Mouse (Mus musculus): Measurements from ENCODE around the gene Trim5.
"Not testable (repeated sequence)": the region's sequence is repeated elsewhere in the genome, so short reads cannot be mapped to it uniquely, and the experiment has no call there.

Gene Trim5

GRCm38 (mm10) chr7:104287576-104288443 lies at the start of gene Trim5:
Trim5 (minus strand) TSS chr7:104288094.
- not testable (repeated sequence) for DNase-seq

- DNase-seq, result not testable (repeated sequence)
Measured at GRCm38 (mm10) chr7:104335547-104335946, 47.7 kb upstream of the Trim5 start.

DNA sequence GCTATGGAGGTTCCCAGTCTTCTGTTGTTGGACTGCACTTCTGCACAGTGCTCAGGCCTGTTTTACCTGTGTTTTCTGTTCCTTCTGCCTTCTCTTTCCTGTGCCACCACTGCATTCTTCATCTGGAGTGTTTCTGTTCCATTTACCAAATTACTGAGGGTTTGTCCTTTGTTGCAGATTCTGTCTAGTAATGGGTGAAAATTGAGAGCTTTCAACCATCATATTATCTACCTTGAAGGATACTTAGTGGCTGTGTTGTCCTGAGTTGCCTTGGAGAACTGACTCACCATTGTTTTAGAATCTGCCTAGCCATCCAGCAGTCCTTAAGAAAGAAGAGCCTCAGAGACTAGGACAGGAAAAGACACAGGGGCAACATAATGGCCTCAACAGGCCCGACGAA lies 41.3 kb upstream of the Trim5 start, which contains the start of gene Trim34b:
TSS of gene Trim34b (plus strand) at position 301 of the 400 bp plus-strand sequence.
- not testable (repeated sequence) for DNase-seq

GRCm38 (mm10) chr7:104322028-104322427 lies 34.1 kb upstream of the Trim5 start:
- no peak for DNase-seq

DNA sequence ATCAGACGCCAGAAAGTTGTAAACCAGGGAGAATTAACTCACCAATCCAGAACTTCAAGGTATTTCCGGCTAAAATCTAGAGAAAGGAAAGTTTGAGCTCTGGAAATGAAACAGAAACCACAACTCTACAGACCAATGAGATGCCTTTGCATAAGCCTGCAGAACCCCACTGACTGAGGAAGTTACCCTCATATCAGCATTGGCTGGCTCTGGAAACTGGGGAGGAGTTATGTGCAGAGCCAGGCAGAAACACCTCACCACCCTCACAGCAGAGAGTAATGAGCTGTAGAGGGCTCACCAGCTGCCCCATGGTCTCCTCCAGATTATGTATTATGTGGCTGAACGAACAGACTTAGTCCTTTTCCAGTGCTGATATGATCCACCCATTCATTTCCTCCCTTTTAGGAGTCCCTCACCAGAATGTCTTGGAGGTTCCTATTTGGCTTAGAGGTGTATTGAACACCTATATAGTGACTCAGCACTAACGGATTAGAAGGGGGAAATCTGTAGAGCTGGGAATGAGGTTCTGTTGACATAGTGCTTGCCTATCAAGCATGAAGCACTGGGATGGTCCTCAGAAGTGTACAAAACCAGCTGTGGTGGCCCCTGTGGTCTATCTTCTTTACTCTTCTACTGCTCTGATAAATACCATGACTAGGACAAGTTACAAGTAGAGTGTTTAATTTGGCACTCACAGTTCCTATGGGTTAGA lies 27.6 kb upstream of the Trim5 start, which contains the start of gene Trim12a:
TSS of gene Trim12a (minus strand) at position 98 of the 712 bp plus-strand sequence.
- DNase-seq, result not testable (repeated sequence)

GRCm38 (mm10) chr7:104314796-104315353 lies 27.0 kb upstream of the Trim5 start:
- no peak for DNase-seq

DNA sequence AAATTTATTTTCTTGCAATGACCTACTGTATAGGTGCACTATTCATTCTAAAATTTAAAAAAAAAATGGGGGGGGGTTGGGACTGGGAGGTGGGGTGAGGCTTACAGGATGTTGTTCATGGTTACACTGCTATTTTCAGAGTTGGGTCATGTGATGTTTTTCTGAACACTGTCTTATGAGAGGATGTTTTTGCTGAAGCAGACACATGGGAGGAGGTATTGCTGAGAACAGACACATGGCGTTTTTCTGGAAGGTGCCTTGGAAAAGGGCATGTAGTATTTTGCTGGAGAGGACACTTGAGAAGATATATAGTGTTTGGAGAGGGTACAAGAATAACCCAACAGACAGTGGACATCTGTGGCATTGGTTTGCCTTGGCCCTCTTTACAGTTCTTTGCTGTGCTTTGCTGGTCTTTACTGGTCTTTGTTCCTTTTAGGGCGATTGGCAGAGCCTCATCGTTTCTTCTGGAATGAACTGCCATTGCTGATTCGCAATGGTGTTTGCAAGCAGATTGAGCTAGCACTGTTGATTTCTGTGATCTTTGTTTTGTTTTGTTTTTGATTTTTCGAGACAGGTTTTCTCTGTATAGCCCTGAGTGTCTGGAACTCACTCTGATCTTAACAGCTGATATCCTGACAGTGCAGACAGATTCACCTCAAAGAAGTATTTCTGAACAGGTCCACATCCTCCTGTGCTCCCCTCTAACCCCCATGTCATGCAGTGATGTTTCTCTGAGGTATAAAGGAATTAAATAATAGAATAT lies 3.9 kb upstream of the Trim5 start:
- DNase-seq, result no peak

DNA sequence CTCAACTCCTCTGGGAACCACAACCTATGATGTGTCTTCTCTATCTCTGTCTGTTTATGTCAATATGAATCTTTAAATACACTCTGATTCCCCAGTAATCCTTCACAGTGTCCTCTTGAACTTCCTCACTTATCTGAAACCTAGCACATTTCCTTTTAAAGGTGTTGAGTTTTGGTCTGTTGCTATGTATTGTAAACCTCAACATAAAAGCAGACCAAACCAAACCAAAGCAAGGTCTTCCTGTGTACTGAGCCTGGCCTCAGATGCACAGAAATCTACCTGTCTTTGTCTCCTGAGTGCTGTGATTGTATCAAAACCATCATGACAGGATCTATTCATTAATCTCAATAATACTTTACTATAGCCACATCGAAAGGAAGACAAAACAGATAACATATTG lies 2.7 kb upstream of the Trim5 start:
- DNase-seq, result no peak

GRCm38 (mm10) chr7:104279361-104279760 lies 8.5 kb downstream of the Trim5 start:
- not testable (repeated sequence) for DNase-seq

GRCm38 (mm10) chr7:104265335-104265734 lies 22.6 kb downstream of the Trim5 start:
- DNase-seq, result not testable (repeated sequence)

GRCm38 (mm10) chr7:104260380-104260779 lies 27.5 kb downstream of the Trim5 start:
- DNase-seq, result not testable (repeated sequence)

DNA sequence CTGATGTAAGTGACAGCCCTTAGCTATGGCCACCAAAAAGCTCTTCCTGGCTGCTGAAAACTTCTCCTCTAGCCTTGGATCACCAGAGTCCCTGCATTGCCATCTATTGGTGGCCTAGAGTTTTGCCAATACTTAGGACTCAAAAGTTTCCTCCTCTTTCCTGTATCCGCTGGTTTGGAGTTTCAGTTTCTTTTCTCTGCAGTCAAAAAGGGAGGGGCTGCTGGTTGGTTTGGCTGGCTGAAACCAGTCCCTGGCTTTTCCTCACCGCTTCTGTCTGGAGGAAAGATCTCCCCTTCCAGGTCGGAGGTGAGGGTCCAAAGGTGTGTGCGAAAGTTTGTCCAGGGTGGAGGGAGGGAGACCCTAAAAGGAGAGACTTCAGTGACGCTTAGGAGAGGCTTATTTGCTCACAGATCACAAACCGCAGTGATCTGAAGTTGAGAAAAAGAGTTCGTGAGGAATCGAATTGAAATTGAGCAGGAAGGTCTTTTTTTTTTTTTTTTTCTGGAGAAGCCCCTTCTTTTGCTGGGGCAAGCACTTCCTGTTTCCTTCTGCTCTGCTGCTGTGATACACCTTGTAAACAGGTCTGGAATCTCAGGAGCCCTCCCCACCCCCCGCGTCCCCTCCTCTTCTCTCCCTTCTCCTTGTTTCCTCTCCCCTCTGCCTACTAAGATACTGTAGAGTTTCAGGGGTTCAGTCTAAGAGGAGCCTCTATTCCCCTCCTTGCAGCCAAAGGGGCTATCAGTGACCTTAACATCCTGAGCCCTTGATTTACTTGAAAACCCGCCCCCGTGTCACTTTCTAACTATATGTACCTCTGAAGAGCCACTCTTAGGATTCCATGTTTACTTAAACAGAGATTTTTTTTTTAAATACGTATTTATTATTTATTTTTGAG lies 43.4 kb downstream of the Trim5 start, which contains the start of gene Trim34a:
TSS of gene Trim34a (plus strand) at position 171 of the 895 bp plus-strand sequence.
- DNase-seq, result no peak

DNA sequence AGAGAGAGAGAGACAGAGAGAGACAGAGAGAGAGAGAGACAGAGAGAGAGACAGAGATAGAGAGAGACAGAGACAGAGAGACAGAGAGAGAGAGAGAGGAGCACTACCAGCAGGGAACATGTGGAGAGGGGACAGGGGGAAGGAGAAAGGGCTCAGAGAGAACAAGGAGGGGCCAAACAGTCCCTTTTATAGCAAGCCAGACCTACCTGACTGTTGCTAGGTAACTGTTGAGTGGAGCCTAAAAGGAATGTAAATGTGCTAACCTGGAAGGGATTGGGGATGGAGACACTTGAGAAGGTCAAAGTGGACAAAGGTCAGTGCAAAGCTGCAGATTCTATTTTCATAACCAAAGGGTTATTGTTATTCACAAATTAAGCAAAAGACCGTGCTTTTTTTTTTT lies 44.3 kb downstream of the Trim5 start:
- DNase-seq, result no peak

- no peak for DNase-seq
Measured at GRCm38 (mm10) chr7:104240857-104241256, 47.0 kb downstream of the Trim5 start.

DNA sequence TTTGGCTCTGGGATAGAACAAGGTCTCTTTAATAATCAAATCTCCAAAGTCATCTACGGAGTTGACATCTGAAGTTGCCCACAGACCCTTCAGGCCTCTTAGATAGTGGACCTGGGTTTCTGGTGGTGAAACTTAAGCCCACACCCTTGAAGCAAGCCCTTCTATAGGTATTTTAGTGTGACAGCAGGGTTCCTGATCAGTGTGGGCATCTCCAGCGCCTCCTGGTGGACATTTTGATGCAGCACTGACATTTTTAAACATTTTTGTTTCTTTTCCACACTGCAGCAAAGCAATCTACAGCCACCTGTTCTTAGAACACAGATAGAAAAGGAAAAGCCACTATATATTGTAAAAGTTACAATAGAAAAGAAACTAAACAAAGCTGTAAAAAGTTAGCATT lies 56.7 kb downstream of the Trim5 start:
- no peak for DNase-seq

DNA sequence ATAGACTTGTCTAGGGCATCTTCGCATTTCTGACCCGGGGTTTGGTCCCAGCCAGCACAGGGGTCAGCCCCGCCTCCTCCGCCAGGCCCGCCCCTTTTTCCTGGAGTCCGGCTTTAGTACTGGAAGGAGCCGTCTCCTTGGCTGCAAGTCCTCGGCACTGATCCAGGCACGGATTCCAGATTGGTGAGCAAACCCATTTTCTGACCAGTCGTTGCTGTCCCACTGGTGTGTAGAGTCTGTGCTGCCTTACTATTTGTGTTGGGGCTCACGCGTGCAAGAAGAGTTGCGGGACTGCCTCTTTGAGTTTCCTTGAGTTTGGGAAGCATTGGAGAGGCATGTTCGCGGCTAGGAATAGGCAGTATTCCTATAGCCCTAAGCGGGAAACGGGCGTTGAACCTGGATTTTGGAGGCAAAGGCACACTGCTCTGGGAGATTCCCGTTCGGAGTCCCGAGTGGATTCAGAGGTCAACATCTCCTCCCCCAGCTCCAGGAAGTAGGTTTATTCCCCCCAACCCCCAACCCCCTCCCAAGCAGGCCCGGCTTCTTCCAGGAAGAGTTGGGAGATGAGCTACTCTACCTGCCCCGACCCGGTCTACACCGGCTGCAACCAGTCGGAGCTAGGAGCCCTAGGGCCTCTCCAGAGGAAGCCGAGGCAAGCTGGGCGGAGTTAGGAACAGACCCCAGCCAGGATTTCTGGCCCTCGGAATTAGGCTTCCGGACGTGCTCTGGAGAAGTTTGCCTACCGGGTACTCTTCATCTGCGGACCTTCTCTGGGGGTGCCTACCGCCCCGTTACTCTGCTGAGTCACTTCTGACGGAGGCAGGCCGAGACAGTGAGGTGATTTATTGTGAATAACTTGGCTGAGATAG lies 69.0 kb downstream of the Trim5 start, which contains the start of gene Trim6:
TSS of gene Trim6 (plus strand) at position 93 of the 869 bp plus-strand sequence.
- peak; percentile 2 to 4 for DNase-seq

DNA sequence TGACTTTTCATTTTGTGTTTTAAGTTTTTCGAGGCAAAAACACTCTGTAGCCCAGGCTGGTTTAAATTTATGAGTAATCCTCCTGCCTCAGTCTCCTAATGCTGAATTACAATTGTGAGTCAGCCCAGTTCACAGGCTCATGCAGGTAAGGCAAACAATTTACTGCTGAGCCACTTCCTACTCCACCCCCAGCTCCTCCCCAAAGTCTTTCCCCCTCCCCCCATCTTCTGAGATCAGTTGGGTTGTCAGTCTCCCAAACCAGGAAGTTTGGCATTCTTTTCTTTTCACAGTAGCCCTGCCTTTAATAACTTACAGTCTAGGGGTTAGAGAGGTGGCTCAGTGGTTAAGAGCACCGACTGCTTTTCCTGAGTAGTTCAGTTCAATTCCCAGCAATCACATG lies 70.0 kb downstream of the Trim5 start:
- no peak for DNase-seq

- no peak for DNase-seq
Measured at GRCm38 (mm10) chr7:104216011-104216535, 71.8 kb downstream of the Trim5 start.
